Mouse (Mus musculus): ENCODE measurements around the gene Pomgnt1. TPM values are rescaled to one million over a fixed set of nuclear protein-coding genes. Genes with fewer than 3 reads are reported as not detected.

Gene Pomgnt1
- polyA plus RNA-seq, 1 experiment from 2014 or later = 52.8 TPM

GRCm38 (mm10) chr4:116177140-116177539 is 53.5 kb downstream of the Pomgnt1 start:
- H3K4me1 ChIP-seq = peaks cover 29% of the 10 kb centered on the region
- H3K36me3 ChIP-seq (ENCODE audit: poor library complexity, severe bottlenecking) = no peaks in the 10 kb centered on the region
- no peak overlapping the region for H3K27ac ChIP-seq
- H3K9ac ChIP-seq = no peak overlapping the region
- WGBS = 47% methylated on average over 5 of the region's 5 CpGs
- no peak overlapping the region for H3K4me2 ChIP-seq
- H3K4me3 ChIP-seq = no peak overlapping the region
- H3K27me3 ChIP-seq = no peaks in the 10 kb centered on the region
- no peaks in the 10 kb centered on the region for H3K9me3 ChIP-seq (replicated peaks)
- no peak for ATAC-seq

GRCm38 (mm10) chr4:116182079-116182478 is 58.4 kb downstream of the Pomgnt1 start:
- no peak for ATAC-seq
- no peaks in the 10 kb centered on the region for H3K27me3 ChIP-seq
- H3K4me2 ChIP-seq = no peak overlapping the region
- no peaks in the 10 kb centered on the region for H3K9me3 ChIP-seq (replicated peaks)
- 0 out of 2 replicates have a peak, but pooled peaks cover 3% of the 10 kb centered on the region for H3K4me1 ChIP-seq
- no peak overlapping the region for H3K27ac ChIP-seq
- no peaks in the 10 kb centered on the region for H3K36me3 ChIP-seq (ENCODE audit: poor library complexity, severe bottlenecking)
- H3K9ac ChIP-seq = no peak overlapping the region
- 12% methylated on average over 3 of the region's 3 CpGs for WGBS
- no peak overlapping the region for H3K4me3 ChIP-seq

GRCm38 (mm10) chr4:116182745-116183144 is 59.1 kb downstream of the Pomgnt1 start:
- Histone ChIP-seq H3K27ac (no peak overlapping the region), H3K36me3 (ENCODE audit: poor library complexity, severe bottlenecking) (no peaks in the 10 kb centered on the region), H3K4me2 (peak overlapping the region; percentile 26; the same call in 1 of the 2 replicates), H3K4me3 (no peak overlapping the region), H3K9me3 (replicated peaks) (no peaks in the 10 kb centered on the region), H3K9ac (peak overlapping the region; percentile 37; the same call in 1 of the 2 replicates), H3K4me1 (no peaks in the 10 kb centered on the region), H3K27me3 (no peaks in the 10 kb centered on the region)
- no peak for ATAC-seq
- 6% methylated on average over 12 of the region's 12 CpGs for WGBS

GRCm38 (mm10) chr4:116185083-116185482 is 61.4 kb downstream of the Pomgnt1 start:
- H3K9ac ChIP-seq = no peak overlapping the region
- H3K4me1 ChIP-seq = no peaks in the 10 kb centered on the region
- H3K9me3 ChIP-seq (replicated peaks) = no peaks in the 10 kb centered on the region
- H3K4me2 ChIP-seq = no peak overlapping the region
- WGBS = 93% methylated on average over 4 of the region's 4 CpGs
- no peak for ATAC-seq
- H3K27me3 ChIP-seq = no peaks in the 10 kb centered on the region
- H3K4me3 ChIP-seq = no peak overlapping the region
- H3K36me3 ChIP-seq (ENCODE audit: poor library complexity, severe bottlenecking) = no peaks in the 10 kb centered on the region
- H3K27ac ChIP-seq = no peak overlapping the region

- H3K36me3 ChIP-seq (ENCODE audit: poor library complexity, severe bottlenecking) = no peaks in the 10 kb centered on the region
- no peak overlapping the region for H3K4me3 ChIP-seq
- no peaks in the 10 kb centered on the region for H3K9me3 ChIP-seq (replicated peaks)
- no peak for ATAC-seq
- H3K4me1 ChIP-seq = no peaks in the 10 kb centered on the region
- no peak overlapping the region for H3K4me2 ChIP-seq
- 63% methylated on average over 4 of the region's 4 CpGs for WGBS
- no peak overlapping the region for H3K27ac ChIP-seq
- H3K27me3 ChIP-seq = no peaks in the 10 kb centered on the region
- no peak overlapping the region for H3K9ac ChIP-seq
Observed at GRCm38 (mm10) chr4:116192286-116192835, 68.7 kb downstream of the Pomgnt1 start.

GRCm38 (mm10) chr4:116193583-116194383 is 70.1 kb downstream of the Pomgnt1 start:
- 68% methylated on average over 9 of the region's 9 CpGs for WGBS
- H3K9ac ChIP-seq = no peak overlapping the region
- ATAC-seq = no peak
- H3K27me3 ChIP-seq = no peaks in the 10 kb centered on the region
- H3K36me3 ChIP-seq (ENCODE audit: poor library complexity, severe bottlenecking) = no peaks in the 10 kb centered on the region
- H3K4me1 ChIP-seq = no peaks in the 10 kb centered on the region
- H3K27ac ChIP-seq = no peak overlapping the region
- H3K4me2 ChIP-seq = no peak overlapping the region
- no peaks in the 10 kb centered on the region for H3K9me3 ChIP-seq (replicated peaks)
- H3K4me3 ChIP-seq = no peak overlapping the region

GRCm38 (mm10) chr4:116198422-116198821 is 74.8 kb downstream of the Pomgnt1 start:
- H3K36me3 ChIP-seq (ENCODE audit: poor library complexity, severe bottlenecking) = no peaks in the 10 kb centered on the region
- ATAC-seq = no peak
- no peak overlapping the region for H3K9ac ChIP-seq
- H3K9me3 ChIP-seq (replicated peaks) = no peaks in the 10 kb centered on the region
- WGBS = 86% methylated on average over 2 of the region's 2 CpGs
- no peak overlapping the region for H3K4me2 ChIP-seq
- no peaks in the 10 kb centered on the region for H3K27me3 ChIP-seq
- H3K27ac ChIP-seq = no peak overlapping the region
- no peaks in the 10 kb centered on the region for H3K4me1 ChIP-seq
- H3K4me3 ChIP-seq = no peak overlapping the region

- WGBS = 73% methylated on average over 3 of the region's 3 CpGs
- Histone ChIP-seq H3K4me1 (no peaks in the 10 kb centered on the region), H3K9me3 (replicated peaks) (no peaks in the 10 kb centered on the region), H3K27ac (no peak overlapping the region), H3K4me2 (no peak overlapping the region), H3K9ac (no peak overlapping the region), H3K4me3 (no peak overlapping the region), H3K27me3 (no peaks in the 10 kb centered on the region), H3K36me3 (ENCODE audit: poor library complexity, severe bottlenecking) (no peaks in the 10 kb centered on the region)
- ATAC-seq = no peak
Observed at GRCm38 (mm10) chr4:116204422-116204821, 80.8 kb downstream of the Pomgnt1 start.

- no peak for ATAC-seq
- Histone ChIP-seq H3K9ac (no peak overlapping the region), H3K9me3 (replicated peaks) (no peaks in the 10 kb centered on the region), H3K4me3 (no peak overlapping the region), H3K36me3 (ENCODE audit: poor library complexity, severe bottlenecking) (no peaks in the 10 kb centered on the region), H3K27ac (no peak overlapping the region), H3K4me1 (no peaks in the 10 kb centered on the region), H3K4me2 (no peak overlapping the region), H3K27me3 (no peaks in the 10 kb centered on the region)
- 91% methylated on average over 4 of the region's 4 CpGs for WGBS
Observed at GRCm38 (mm10) chr4:116206531-116206930, 82.9 kb downstream of the Pomgnt1 start.

GRCm38 (mm10) chr4:116208891-116209290 is 85.3 kb downstream of the Pomgnt1 start:
- H3K9me3 ChIP-seq (replicated peaks) = no peaks in the 10 kb centered on the region
- WGBS = 86% methylated on average over 1 of the region's 1 CpGs
- H3K27ac ChIP-seq = no peak overlapping the region
- no peak overlapping the region for H3K4me2 ChIP-seq
- no peak overlapping the region for H3K4me3 ChIP-seq
- no peaks in the 10 kb centered on the region for H3K27me3 ChIP-seq
- ATAC-seq = no peak
- H3K4me1 ChIP-seq = no peaks in the 10 kb centered on the region
- no peak overlapping the region for H3K9ac ChIP-seq
- H3K36me3 ChIP-seq (ENCODE audit: poor library complexity, severe bottlenecking) = no peaks in the 10 kb centered on the region

Measured in forebrain, embryonic 13.5 days (tissue).